Mouse (Mus musculus) liver, embryonic 12.5 days (tissue): ENCODE results near the gene Tedc1. TPM values are rescaled to one million over a fixed set of nuclear protein-coding genes. Genes with fewer than 3 reads are reported as not detected.

Experiments
- ATAC-seq: fragments of 200-750 bp; cut with Nextera tagmentation; 2 replicates; pipeline ENCODE4 v1.8.0; 2017; ENCODE audit warnings: moderate number of reproducible peaks, mild to moderate bottlenecking, moderate library complexity
- H3K27ac ChIP-seq: fragments of 300-500 bp; sonication (generic); 2 replicates; pipeline ENCODE4 v1.5.1; 2016; ENCODE audit warnings: mild to moderate bottlenecking
- H3K27me3 ChIP-seq: fragments of 300-500 bp; sonication (generic); replicated peaks from 2 replicates; pipeline ENCODE4 v1.6.1; 2016; ENCODE audit warnings: mild to moderate bottlenecking, moderate library complexity
- H3K36me3 ChIP-seq: fragments of 300-500 bp; sonication (generic); 2 replicates; pipeline ENCODE4 v1.6.1; 2016; ENCODE audit warnings: mild to moderate bottlenecking, moderate library complexity
- H3K4me1 ChIP-seq: fragments of 300-500 bp; sonication (generic); 2 replicates; pipeline ENCODE4 v1.6.1; 2016
- H3K4me2 ChIP-seq: fragments of 300-500 bp; sonication (generic); 2 replicates; pipeline ENCODE4 v1.6.1; 2016; ENCODE audit warnings: mild to moderate bottlenecking, moderate library complexity
- H3K4me3 ChIP-seq: fragments of 300-500 bp; sonication (generic); 2 replicates; pipeline ENCODE4 v1.5.1; 2016; ENCODE audit warnings: mild to moderate bottlenecking, moderate library complexity
- H3K9ac ChIP-seq: fragments of 300-500 bp; sonication (generic); 2 replicates; pipeline ENCODE4 v1.6.1; 2016; ENCODE audit warnings: mild to moderate bottlenecking, moderate library complexity
- H3K9me3 ChIP-seq: fragments of 300-500 bp; sonication (generic); replicated peaks from 2 replicates; pipeline ENCODE4 v1.6.1; 2016; ENCODE audit warnings: mild to moderate bottlenecking, moderate library complexity
- WGBS: fragments of 180-500 bp; shearing (Covaris S2); methylation state at CpG from one replicate; pipeline ENCODE4 v1.1.7; 2016; ENCODE audit not compliant: insufficient replicate concordance; 5-methylcytosine and 5-hydroxymethylcytosine counted together
- polyA plus RNA-seq: library from polyadenylated mRNA; unstranded; fragments of >200 nt; fragmentation: Nextera tagmentation; extraction: Ambion mirVana; gene quantifications from 2 replicates; pipeline ENCODE4 v1.2.1, GENCODE M21; 2016

Tedc1 gene
- polyA plus RNA-seq, result 18.3 and 18.5 TPM in 2 replicates

- Histone ChIP-seq H3K9ac (peak within 1 kb of the TSS; percentile 85), H3K4me2 (peak within 1 kb of the TSS; percentile 94), H3K4me1 (peaks cover 50% of the 10 kb centered on the region), H3K4me3 (peak within 1 kb of the TSS; percentile 78), H3K9me3 (no peaks in the 10 kb centered on the region), H3K36me3 (peaks cover 28% of the 10 kb centered on the region), H3K27ac (peak within 1 kb of the TSS; percentile 75), H3K27me3 (peaks cover 25% of the 10 kb centered on the region)
- under 1% methylated on average over 46 of the region's 46 CpGs for WGBS
- ATAC-seq, result peak; percentile 96
Observed at GRCm38 (mm10) chr12:113155887-113156539, at the start of gene Tedc1. Gene Tedc1 (plus strand): TSS chr12:113156421.

- Histone ChIP-seq H3K9me3 (no peaks in the 10 kb centered on the region), H3K27ac (peak overlapping the region; percentile 93), H3K4me2 (peak overlapping the region; percentile 60), H3K9ac (peak overlapping the region; percentile 67), H3K36me3 (peaks cover 43% of the 10 kb centered on the region), H3K4me3 (peak overlapping the region; percentile 14; the same call in 1 of the 2 replicates), H3K4me1 (peaks cover 88% of the 10 kb centered on the region), H3K27me3 (no peaks in the 10 kb centered on the region)
- peak; percentile 94 for ATAC-seq
- 20% methylated on average over 4 of the region's 4 CpGs for WGBS
Observed at GRCm38 (mm10) chr12:113107431-113108124, 48.6 kb upstream of the Tedc1 start.

GRCm38 (mm10) chr12:113108528-113109283 lies 47.5 kb upstream of the Tedc1 start:
- H3K4me1 ChIP-seq, result peaks cover 85% of the 10 kb centered on the region
- WGBS, result 85% methylated on average over 17 of the region's 17 CpGs

DNA sequence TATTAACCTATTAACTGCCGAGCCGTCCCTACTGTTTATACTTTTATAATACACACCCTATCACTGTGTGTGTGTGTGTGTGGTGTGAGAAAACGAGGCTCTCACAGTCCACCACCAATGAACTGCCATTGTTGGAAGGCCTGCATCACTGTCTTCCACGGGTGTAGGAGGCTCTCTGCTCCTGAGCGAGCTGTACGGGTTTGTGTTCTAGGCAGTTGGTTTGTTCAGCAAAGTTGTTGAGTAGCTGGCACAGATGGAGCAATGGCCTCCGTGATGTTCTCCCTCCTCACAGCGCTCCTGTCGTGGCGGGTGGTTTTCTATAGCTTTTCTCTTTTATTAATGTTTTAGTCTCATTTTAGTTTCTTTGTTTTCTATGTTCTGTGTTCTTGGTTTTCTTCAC lies 46.4 kb upstream of the Tedc1 start:
- H3K27ac ChIP-seq, result peak overlapping the region; percentile 57; the same call in 1 of the 2 replicates
- 90% methylated on average over 10 of the region's 10 CpGs for WGBS
- ATAC-seq, result no peak
- no peak overlapping the region for H3K4me2 ChIP-seq
- H3K27me3 ChIP-seq, result no peaks in the 10 kb centered on the region
- H3K9me3 ChIP-seq, result no peaks in the 10 kb centered on the region
- H3K36me3 ChIP-seq, result peaks cover 48% of the 10 kb centered on the region
- H3K4me3 ChIP-seq, result no peak overlapping the region
- H3K4me1 ChIP-seq, result peaks cover 75% of the 10 kb centered on the region
- no peak overlapping the region for H3K9ac ChIP-seq

More at GRCm38 (mm10) chr12:113108528-113109283, 47.5 kb upstream of the Tedc1 start:
- peak overlapping the region; percentile 93 for H3K27ac ChIP-seq
- H3K4me3 ChIP-seq, result no peak overlapping the region
- no peak for ATAC-seq
- H3K9me3 ChIP-seq, result no peaks in the 10 kb centered on the region
- peak overlapping the region; percentile 40; the same call in 1 of the 2 replicates for H3K9ac ChIP-seq
- no peak overlapping the region for H3K4me2 ChIP-seq
- no peaks in the 10 kb centered on the region for H3K27me3 ChIP-seq
- H3K36me3 ChIP-seq, result peaks cover 44% of the 10 kb centered on the region

- Histone ChIP-seq H3K9ac (no peak overlapping the region), H3K9me3 (no peaks in the 10 kb centered on the region), H3K36me3 (peaks cover 74% of the 10 kb centered on the region), H3K4me2 (no peak overlapping the region), H3K27ac (no peak overlapping the region), H3K4me3 (no peak overlapping the region), H3K4me1 (peaks cover 32% of the 10 kb centered on the region), H3K27me3 (no peaks in the 10 kb centered on the region)
- no peak for ATAC-seq
- WGBS, result 86% methylated on average over 4 of the region's 4 CpGs
Observed at GRCm38 (mm10) chr12:113114141-113114540, 42.1 kb upstream of the Tedc1 start.

GRCm38 (mm10) chr12:113114856-113115538 lies 41.2 kb upstream of the Tedc1 start:
- 84% methylated on average over 16 of the region's 16 CpGs for WGBS
- H3K27me3 ChIP-seq, result no peaks in the 10 kb centered on the region
- no peaks in the 10 kb centered on the region for H3K9me3 ChIP-seq
- no peak overlapping the region for H3K4me2 ChIP-seq
- H3K36me3 ChIP-seq, result peaks cover 79% of the 10 kb centered on the region
- H3K4me1 ChIP-seq, result peaks cover 23% of the 10 kb centered on the region
- no peak overlapping the region for H3K27ac ChIP-seq
- no peak overlapping the region for H3K9ac ChIP-seq
- no peak overlapping the region for H3K4me3 ChIP-seq
- ATAC-seq, result no peak

DNA sequence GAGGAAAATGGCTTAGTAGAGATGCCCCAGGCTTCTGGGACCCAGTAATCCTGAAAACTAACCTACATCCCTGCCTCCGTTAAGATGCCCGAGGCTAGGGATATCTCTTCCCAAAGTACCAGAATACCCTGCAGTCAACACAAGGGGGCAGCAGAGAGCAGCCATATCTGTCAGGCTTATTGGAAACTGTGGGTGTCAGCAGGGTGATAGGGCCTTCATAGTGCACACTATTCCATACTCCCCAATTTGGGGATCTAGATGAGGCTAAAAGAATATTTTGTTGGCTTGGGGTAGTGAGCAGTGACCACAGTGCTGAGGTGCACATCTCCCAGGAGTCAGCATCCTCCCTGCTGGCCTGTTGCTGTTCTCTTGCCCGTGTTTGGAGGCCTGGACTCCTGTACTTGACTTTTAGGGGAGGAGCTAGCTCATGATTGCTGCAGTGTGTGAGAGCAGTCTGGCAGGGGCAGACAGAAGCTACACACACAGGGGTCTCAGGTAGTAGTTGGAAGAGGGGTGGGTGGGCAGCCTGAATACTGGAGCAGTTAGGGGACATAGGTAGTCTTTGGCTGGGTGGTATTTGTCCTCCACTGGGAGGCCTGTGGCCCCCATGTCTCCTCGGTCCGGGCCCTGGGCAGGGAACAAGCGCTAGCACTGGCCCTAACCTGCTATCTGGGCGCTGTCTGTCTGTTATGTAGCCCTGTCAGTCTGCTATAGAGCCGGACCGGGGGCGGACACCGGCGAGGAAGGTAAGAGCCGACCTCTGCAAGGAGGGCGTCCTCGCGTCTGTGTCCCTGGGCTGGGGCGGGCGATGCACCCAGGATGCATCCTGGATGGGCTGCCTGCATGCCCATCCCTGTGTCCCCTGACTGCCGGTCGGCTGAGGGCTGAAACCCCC lies 36.5 kb upstream of the Tedc1 start:
- Histone ChIP-seq H3K27ac (no peak overlapping the region; the same call in 1 of the 2 replicates), H3K9ac (no peak overlapping the region), H3K36me3 (peaks cover 96% of the 10 kb centered on the region), H3K27me3 (no peaks in the 10 kb centered on the region), H3K4me3 (no peak overlapping the region), H3K4me2 (no peak overlapping the region), H3K4me1 (no peaks in the 10 kb centered on the region), H3K9me3 (no peaks in the 10 kb centered on the region)
- 87% methylated on average over 20 of the region's 20 CpGs for WGBS
- peak; percentile 60 for ATAC-seq

GRCm38 (mm10) chr12:113124726-113125125 lies 31.5 kb upstream of the Tedc1 start:
- H3K36me3 ChIP-seq, result peaks cover 100% of the 10 kb centered on the region
- ATAC-seq, result no peak
- no peak overlapping the region for H3K4me2 ChIP-seq
- no peak overlapping the region for H3K4me3 ChIP-seq
- 0 out of 2 replicates have a peak overlapping the region, but pooled peaks have one; percentile 21 for H3K27ac ChIP-seq
- WGBS, result 75% methylated on average over 6 of the region's 6 CpGs
- no peaks in the 10 kb centered on the region for H3K4me1 ChIP-seq
- H3K9ac ChIP-seq, result no peak overlapping the region
- no peaks in the 10 kb centered on the region for H3K9me3 ChIP-seq
- no peaks in the 10 kb centered on the region for H3K27me3 ChIP-seq

DNA sequence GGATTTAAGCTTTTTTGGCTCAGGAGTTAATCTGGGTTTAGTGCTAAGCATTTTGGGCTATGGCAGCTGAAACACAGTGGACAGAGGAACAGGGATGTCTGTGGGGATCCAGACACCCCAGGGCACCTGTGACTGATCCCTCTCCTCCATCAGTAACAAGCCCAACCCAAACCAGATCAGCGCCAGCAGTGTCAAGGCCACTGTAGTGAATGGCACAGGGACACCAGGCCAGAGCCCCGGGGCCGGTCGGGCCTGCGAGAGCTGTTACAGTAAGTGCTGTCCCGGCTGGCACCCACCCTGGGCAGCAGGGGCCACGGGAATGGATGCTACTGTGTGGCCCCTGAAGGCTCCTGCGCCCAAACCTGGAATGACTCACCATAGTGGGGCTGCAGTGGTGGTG lies 25.5 kb upstream of the Tedc1 start:
- H3K4me2 ChIP-seq, result no peak overlapping the region
- 91% methylated on average over 8 of the region's 8 CpGs for WGBS

GRCm38 (mm10) chr12:113131601-113132000 lies 24.6 kb upstream of the Tedc1 start:
- 87% methylated on average over 14 of the region's 14 CpGs for WGBS
- Histone ChIP-seq H3K4me3 (no peak overlapping the region), H3K27me3 (no peaks in the 10 kb centered on the region), H3K9ac (no peak overlapping the region), H3K27ac (no peak overlapping the region), H3K4me2 (no peak overlapping the region), H3K4me1 (0 out of 2 replicates have a peak, but pooled peaks cover 7% of the 10 kb centered on the region), H3K36me3 (peaks cover 100% of the 10 kb centered on the region), H3K9me3 (no peaks in the 10 kb centered on the region)
- ATAC-seq, result no peak

More for the DNA sequence above, 25.5 kb upstream of the Tedc1 start:
- H3K36me3 ChIP-seq, result peaks cover 100% of the 10 kb centered on the region
- no peak for ATAC-seq
- no peak overlapping the region for H3K9ac ChIP-seq
- H3K4me1 ChIP-seq, result 0 out of 2 replicates have a peak, but pooled peaks cover 7% of the 10 kb centered on the region
- H3K9me3 ChIP-seq, result no peaks in the 10 kb centered on the region
- H3K4me3 ChIP-seq, result no peak overlapping the region
- no peaks in the 10 kb centered on the region for H3K27me3 ChIP-seq
- H3K27ac ChIP-seq, result no peak overlapping the region
